Mouse (Mus musculus) kidney, postnatal 10 days (tissue): ENCODE results near the gene Slc17a1.

ENCODE experiments used
- DNase-seq: peaks from one replicate; pipeline ENCODE4 v3.0.0; 2021; ENCODE audit warnings: mixed read lengths

Gene Slc17a1

DNA sequence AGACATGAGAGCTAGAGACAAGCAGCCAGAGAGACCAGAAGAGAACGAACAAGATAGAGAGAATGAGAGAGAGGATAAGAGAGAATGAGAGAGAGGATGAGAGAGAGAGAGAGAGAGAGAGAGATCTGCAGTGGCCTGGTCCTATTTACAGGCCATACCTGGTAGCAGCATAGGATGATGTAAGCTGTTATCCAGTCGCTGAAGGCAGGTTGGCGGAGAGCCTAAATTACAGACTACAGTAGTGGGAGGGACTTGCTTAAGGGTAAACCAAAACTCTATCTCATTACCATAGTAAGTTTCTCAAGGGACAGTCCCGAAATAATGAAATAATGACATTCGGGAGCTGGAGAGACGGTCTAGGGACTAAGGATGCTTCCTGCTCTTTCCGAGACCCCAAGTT lies at the start of gene Slc17a1:
Gene Slc17a1, plus strand, starts transcription at position 346 of the 400 bp plus-strand sequence.
- DNase-seq, result no peak

- no peak for DNase-seq
These were observed 47.2 kb upstream of the Slc17a1 start for GRCm38 (mm10) chr13:23820179-23820940.

- no peak for DNase-seq
These were observed 45.3 kb upstream of the Slc17a1 start for GRCm38 (mm10) chr13:23822213-23822612.

- DNase-seq, result no peak
These were observed 40.9 kb upstream of the Slc17a1 start for GRCm38 (mm10) chr13:23826606-23827005.

- peak; percentile 62 for DNase-seq
These were observed 34.5 kb upstream of the Slc17a1 start for GRCm38 (mm10) chr13:23833053-23833452.

- DNase-seq, result no peak
These were observed 32.7 kb upstream of the Slc17a1 start for GRCm38 (mm10) chr13:23834836-23835235.

DNA sequence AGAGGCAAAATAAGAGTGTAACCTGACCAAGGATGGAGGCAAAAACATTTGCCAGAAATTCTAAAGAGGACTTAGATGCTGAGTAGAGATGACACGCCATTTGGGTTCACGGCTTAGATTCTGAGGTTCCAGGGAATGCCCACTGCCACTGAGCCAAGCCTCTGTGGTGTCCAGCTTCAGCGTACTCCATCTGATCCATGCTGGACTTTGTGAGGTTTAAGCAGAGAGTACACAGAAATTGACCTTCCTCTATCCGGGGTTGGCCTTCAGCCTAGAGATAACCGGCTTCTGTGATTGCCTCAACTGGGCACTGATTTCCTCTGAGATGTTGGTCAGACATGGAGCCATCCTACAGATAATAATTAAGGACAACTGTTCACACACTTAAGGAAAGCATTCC lies 30.9 kb upstream of the Slc17a1 start:
- no peak for DNase-seq

DNA sequence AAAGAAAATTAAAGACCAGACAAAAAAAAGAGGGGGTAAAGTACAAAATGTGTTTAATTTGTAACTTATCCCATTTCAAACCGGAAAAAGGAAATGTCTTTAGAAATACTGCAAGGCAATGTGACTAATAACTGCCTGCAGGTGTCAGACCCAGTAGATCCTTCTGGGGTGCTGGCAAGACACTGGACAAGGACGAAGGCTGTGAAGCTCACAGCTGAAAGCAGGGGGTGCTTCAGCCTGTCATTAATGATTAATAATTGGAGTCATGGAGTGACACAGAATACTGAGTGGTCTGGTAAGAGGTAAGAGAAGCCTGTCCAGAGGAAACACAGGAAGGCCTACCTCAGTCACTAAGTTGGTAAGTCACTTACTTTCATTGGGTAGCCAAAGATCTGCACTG lies 28.2 kb upstream of the Slc17a1 start, which contains the start of gene Slc17a3:
Gene Slc17a3, plus strand, starts transcription at position 127 of the 400 bp plus-strand sequence.
- peak; percentile 39 for DNase-seq

DNA sequence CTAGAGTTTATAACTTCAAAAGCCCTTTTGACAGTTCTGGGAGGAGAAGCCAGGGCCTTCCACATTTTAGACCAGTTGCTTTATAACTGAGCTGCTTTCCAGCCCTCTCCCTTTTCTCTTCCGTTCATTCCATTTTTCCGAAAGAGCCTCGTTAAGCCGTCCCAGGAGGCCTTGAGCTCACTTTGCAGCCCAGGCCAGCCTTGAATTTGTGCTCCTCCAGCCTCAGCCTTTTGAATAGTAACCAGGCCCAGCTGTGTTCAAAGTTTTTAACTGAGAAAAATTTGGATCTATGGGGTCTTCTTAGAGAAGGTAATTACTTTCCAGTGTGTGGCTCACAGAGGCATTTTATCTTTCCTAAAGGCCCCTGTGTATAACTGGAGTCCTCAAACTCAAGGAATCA lies 21.7 kb upstream of the Slc17a1 start:
- no peak for DNase-seq

DNA sequence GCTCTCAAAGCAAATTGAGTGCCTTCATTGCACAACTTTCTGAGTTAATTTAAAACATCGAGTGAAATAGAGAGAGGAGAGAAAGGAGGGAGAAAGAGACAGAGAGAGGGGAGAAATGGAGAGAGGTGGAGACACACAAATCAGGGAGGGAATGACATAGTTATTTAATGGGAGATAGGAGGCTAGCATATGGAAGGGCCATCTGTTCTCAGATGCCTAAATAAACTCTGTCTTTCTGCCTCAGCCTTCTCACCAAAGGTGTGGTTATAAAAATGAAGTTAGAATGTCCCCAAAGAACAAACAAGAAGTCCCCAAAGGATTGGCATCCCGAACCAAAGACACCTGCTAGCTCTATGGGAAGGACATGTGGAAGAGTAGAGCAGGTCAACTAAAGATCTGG lies 18.3 kb upstream of the Slc17a1 start:
- no peak for DNase-seq

DNA sequence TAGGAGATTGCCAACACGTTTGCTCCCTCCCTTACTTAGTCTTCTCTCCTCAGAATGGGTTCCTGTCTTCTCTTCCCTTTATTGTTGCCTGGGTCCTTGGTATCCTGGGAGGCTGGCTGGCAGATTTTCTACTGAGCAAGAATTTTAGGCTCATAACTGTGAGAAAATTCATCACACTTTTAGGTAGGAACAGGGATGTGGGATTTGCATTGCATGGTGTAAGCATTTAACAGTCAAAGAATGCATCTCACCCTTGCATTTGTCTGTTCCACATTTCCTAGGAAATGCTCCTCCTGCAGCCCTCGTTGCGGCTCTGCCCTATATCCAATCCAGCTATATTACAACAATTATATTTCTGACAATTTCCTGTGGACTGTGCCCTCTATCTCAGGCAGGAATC lies 11.1 kb upstream of the Slc17a1 start:
- no peak for DNase-seq

GRCm38 (mm10) chr13:23861815-23862214 lies 5.7 kb upstream of the Slc17a1 start:
- DNase-seq, result no peak

DNA sequence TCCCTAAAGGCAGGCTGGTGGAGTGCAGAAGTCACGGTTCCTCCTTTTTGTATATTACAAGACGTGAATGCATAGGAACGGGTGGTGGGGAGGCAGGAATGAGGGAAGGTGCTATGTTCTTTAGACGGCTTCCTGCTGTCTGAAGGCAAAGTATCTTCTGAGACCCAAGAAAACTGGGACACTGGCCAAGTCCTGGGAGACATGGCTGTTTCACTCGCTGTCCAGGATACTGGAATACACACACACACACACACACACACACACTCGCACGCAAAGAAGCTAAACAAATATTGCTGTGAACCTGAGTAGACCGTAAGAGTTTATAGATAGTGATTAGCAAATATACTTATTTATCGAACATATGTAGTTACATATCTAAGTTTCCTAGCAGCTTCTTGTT lies 2.8 kb upstream of the Slc17a1 start:
- DNase-seq, result peak; percentile 58

DNA sequence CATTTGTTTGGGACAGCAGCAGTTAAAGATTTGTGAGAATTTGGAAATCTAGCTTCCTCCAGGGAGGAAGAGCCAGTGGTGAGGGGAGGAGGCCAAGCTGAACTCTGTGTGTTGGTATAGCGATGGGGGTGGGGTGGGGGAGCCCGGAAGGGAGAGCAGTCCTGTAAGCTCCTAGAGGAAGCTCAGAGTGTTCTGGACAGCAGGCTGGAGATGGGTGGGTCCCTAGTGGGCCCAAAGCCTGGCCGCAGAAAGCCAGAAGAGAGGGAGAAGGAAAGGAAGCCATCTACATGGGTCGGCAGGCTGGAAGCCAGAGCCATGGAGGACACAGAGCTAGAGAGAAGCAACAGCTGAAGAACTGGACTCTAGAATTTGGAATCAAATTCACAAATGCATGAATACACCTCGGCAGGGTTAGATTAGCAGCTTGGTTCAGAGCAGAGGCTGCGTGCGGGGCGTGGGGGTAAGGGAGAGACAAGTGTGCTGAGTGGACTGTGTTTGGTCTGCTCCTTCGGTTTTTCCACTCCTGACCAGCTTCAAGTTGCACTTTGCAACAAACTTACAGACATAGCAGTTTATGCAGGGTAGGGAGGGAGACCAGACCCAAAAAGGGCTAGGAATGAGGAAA lies 1.4 kb upstream of the Slc17a1 start:
- DNase-seq, result peak; percentile 25

DNA sequence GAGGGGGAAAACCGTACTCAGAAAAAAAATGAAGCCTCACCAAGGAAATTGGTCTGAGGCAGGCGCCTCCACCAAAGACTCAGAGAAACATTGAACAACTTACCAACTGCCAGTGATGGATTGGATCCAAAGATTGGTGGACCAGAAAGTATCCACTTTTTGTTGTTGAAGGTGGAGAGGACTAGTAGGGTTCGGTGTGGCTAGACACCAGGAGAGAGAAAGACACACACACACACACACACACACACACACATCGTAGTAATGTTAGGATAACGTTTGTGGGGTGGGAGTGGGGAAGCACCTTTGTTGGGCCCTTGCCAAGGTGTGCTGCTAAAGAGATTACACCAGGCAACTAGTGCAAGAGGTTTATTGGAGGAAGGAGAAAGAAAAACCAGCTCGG lies 550 bp upstream of the Slc17a1 start:
- no peak for DNase-seq

GRCm38 (mm10) chr13:23868790-23869533 lies 1.4 kb downstream of the Slc17a1 start:
- DNase-seq, result no peak

DNA sequence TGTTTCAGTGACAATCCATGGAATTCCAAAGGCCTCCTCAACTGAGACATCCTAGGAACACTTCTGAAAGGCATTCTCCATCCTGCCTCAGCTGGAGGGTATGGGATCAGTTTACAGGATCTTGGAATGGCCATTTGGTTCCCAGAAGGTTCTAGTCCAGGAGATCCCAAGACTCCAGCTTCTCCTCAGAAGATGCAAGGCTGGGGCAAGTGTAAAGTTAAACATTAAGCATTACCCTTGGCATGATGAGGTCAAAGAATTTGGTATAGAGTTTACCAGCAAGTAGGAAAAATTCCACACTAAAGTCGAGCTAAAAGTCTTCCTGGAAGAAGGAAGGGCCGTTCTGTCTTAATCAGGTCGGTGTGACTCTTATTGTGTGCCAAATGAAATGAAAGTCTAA lies 2.4 kb downstream of the Slc17a1 start:
- no peak for DNase-seq

DNA sequence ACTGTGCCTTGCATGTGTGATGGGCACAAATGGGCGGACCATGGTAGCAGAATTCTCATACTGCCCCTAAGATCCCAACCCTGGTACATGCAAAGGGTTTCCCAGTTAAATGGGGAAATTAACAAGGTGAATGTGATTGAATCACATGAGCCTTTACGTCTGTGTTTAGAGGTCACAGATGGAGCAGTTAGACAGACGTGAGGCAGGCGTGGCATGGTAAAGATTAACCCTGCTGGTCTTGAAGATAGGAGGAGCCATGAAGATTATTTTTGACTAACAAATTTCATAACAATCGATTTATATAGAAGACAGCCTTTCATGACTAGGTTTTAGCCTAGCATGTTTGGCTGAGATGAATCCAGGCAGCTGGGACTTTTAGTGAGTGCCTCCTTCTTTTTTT lies 5.6 kb downstream of the Slc17a1 start:
- no peak for DNase-seq

- DNase-seq, result no peak
These were observed 11.6 kb downstream of the Slc17a1 start for GRCm38 (mm10) chr13:23879106-23879505.

DNA sequence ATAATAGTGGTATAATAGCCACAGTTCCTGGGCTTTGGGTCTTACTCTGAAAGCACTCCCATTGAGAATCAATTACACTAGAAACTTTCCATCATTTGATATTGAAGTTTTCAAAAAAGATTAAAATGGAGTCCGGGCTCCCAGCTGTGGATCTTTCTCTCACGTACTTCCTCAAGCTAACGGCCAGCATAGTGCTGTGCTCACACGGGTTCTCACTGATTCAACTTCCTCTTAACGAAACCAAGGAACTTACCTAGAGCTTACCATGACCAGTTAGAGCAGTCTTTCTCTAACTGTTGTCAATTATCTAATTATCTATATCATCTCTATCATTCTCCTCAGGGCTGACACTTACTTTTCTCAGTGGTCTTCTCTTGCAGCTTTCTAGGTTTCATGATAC lies 12.1 kb downstream of the Slc17a1 start:
- DNase-seq, result no peak

- DNase-seq, result peak; percentile 36
These were observed 18.0 kb downstream of the Slc17a1 start for GRCm38 (mm10) chr13:23885540-23885939.

DNA sequence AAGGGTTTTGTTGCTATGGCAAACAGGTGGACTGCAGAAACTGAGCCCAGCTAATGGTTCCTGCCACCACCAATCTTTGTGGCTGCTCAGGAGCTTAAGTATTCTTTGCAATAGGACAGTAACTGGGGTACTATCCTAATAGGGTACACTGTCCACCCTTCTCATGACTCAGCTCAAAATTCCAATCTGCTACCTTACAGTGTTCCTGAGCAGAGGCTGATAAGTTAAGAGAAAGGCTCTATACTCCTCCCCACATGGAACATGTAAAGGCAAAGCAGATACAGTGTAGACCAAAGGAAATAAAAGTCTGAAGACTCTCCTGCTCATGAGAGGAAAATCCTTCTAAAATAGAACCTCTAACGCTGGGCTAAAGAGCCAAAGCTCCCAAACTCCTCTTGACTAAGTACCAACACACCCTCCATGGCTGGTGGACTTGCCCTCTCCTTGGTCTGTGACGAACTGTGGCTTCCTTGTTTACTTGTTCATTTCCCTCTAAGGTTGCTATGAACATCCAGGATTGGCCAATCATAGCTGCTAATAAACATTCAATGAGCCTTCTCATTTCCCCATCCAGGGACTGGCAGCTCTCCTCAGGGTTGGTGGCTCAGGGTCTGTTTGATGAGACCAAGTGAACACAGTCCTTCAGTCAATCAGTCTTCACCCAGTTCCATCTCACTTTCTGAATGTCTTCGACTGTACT lies 19.6 kb downstream of the Slc17a1 start:
- no peak for DNase-seq

- DNase-seq, result peak; percentile 32
These were observed 21.6 kb downstream of the Slc17a1 start for GRCm38 (mm10) chr13:23889011-23889605.
